Mouse (Mus musculus): ENCODE data around the gene Cep162.

Cep162 gene

DNA sequence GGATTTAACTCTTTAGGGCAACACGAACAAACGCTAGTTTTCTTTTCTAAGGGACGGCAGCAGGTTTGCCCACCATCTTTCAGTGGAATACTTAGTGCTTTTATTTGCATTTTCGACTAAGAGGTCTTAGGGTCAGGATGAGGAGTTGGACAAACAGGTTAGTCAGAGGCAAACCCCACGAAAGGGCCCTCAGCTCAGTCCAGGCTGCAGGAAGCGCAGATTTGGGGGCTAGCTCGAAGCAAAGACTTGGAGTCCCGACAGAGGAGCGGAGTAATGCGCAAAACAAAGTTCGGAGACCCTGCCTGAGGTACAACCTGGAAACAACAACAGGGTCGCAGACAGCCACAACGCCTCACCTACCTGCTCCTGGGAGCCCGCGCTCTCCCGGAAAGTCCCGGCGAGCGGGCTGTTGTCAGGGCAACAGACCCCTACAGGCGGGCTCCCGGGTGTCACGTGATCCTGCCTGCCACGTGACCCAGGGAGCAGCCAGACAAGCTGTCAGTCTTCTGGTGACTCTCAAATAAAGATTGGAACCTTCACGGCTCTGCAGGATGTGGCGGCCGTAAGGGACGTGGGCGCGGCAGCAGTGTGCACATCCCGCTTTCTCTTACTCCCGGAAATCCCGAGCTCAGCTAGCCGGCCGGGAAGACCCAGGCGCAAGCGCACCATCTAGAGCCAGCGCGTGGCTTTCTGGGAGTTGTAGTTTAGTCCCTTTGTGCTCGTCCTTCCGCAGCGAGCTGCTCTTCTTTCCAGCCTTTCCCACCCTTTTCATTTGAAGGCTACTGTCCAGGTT lies at the start of gene Cep162:
Gene Cep162 (minus strand): TSS at position 634 of the 793 bp plus-strand sequence.
- DNase-seq = peak; percentile 94

- no peak for DNase-seq
Measured at GRCm38 (mm10) chr9:87303196-87303595, 47.9 kb upstream of the Cep162 start.

DNA sequence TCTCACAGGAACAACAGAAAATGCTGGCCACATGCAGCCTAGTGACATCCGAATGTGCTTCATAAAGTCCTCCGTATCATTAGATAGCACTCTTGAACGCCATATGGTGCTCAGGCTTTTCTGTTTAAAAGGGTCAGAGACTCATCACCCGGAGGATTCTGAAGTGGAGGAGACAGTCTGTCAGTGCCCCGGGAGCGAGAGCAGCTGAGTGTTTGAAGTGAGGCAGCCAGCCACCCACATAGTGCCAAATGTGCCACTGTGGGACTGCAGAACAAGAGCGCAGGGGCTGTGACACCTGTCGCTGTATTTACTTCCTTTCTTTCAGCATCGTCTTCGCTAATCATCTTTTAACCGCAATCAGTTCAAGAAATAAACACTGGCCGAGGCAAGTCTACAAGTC lies 43.6 kb upstream of the Cep162 start:
- peak; percentile 82 for DNase-seq

- DNase-seq = no peak
Measured at GRCm38 (mm10) chr9:87297522-87297921, 42.2 kb upstream of the Cep162 start.

GRCm38 (mm10) chr9:87255696-87256030 lies 327 bp upstream of the Cep162 start:
- DNase-seq = no peak

- DNase-seq = peak; percentile 43
Measured at GRCm38 (mm10) chr9:87248118-87248517, 7.2 kb downstream of the Cep162 start.

- no peak for DNase-seq
Measured at GRCm38 (mm10) chr9:87247678-87248077, 7.7 kb downstream of the Cep162 start.

DNA sequence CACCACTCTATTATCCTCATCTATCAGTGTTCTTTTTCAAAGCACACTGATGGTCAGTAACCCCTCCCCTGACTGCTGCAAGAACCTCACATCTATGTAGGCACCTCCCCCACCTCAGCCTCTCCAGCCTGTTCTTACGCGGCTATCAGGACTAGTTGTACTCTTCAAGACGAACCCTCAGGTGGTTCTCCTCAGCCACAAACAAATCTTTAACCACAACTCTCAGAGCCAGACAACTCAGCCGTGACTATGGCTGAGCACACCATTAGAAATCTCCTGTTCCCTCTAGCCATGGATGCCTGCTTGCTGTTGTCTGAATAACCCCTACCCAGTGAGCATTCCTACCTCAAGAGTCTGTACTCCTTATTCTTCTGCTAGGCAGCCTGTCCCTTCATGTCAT lies 42.1 kb downstream of the Cep162 start:
- DNase-seq = no peak

GRCm38 (mm10) chr9:87210830-87211339 lies 44.5 kb downstream of the Cep162 start:
- no peak for DNase-seq

DNA sequence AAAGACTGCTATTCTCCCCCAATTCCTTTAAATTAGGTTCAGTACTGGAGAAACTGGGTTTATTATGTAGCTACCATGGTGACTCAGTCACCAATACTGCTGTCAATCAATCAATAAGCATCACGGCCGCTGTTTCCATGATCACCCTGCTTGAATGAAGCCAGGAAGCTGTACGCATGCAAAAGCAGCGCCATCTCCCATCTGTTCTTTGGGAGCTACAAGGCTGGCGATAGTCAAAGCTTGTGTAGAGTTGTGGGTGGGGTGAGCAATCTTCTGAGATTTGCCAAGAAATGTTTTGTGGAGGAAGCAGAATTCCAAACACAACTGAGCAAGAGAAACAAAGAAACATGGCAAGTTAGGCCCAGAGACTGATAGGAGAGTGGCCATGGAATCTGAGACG lies 52.9 kb downstream of the Cep162 start:
- DNase-seq = no peak

DNA sequence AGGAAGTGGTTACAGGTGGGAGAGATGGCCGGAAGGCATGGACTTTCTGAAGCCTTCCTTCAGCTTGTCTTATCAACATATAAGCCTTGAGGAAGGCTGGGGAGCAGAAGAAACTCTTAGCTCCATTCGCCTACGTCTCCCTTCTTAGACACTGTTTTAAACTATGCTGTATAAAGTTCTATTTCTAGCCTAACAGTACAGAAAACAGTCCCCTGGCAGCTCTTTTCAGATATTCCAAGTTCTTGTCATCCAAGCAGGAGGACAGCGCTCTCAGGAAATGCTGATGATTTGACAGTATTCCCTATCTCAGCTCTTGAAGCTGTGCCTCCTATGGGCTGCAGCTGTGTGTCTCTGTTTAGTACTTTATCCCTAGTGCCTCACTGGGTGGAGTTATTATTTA lies 54.4 kb downstream of the Cep162 start:
- DNase-seq = no peak

DNA sequence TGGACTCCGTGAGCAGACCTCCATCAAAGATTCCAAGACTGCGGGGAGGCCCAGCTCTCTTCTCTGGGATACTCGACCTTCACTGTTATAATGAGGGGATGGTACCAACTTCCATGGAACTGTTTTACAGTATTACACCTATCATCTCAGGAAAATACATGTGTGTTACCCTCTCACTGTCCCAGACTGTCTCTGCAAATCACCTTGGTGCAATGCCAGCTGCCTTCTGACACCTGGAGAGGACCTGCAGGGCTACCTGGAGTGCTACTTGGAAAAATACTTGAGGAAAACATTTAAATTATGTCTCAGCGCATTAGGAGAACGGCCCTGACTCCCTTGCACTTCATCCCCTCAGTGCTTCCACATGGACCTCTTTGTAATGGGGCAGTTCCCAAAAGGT lies 54.9 kb downstream of the Cep162 start:
- no peak for DNase-seq

DNA sequence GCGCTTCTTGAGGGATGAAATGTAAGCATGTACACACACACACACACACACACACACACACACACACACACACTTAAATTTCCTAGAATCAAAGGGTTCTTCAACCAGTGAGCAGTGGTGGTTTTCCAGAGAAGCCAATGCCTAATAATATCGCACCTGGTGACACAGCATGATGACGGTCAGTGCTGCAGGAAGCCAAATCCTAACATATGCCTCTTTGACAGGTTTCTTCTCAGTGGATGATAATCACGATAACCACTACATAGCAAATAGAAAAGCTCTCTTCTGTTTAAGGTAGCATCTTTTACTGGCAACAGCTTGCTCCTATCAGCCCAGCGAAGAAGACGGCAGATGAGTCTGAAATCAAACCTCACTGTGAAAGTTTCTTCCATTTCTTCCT lies 57.3 kb downstream of the Cep162 start:
- DNase-seq = no peak

- no peak for DNase-seq
Measured at GRCm38 (mm10) chr9:87197277-87197676, 58.1 kb downstream of the Cep162 start.

GRCm38 (mm10) chr9:87193721-87194120 lies 61.6 kb downstream of the Cep162 start:
- no peak for DNase-seq

GRCm38 (mm10) chr9:87187336-87187735 lies 68.0 kb downstream of the Cep162 start:
- no peak for DNase-seq

- no peak for DNase-seq
Measured at GRCm38 (mm10) chr9:87182231-87182630, 73.1 kb downstream of the Cep162 start.

DNA sequence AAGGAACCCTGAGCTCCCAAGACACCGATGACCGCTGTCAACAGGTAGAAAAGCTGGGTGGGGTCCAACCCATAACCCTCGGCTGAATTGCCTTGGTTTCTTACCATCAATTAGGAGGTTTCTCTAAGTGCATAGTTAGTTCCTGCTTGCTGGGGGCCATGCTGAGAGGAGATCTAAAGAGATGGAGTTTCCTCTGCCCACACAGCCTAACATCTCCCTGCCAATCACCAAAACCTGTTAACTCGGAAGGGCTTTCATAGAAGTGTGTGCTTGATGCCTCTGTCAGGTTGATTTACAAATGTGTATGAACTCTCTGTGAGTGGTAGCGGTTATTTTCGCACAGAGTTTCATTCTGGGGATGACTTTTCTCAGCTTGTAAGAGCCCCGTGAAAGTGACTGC lies 76.8 kb downstream of the Cep162 start:
- DNase-seq = no peak

- no peak for DNase-seq
Measured at GRCm38 (mm10) chr9:87171517-87171916, 83.8 kb downstream of the Cep162 start.

DNA sequence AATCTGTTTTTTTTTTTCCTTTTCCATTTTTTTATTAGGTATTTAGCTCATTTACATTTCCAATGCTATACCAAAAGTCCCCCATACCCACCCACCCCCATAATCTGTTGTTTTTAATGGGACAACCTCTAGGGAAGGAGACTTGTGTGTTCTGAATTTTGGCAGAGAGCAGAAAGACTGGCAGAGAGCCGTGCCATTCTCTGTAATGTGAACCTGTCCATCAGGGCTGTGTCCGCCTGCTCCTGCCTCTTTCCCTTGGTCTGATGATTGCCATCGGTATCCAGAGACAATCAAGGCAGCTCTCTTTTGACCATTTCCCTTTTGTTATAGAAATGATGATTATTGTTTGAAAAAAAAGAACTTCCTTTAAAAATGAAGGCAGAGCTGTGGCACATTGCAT lies 84.4 kb downstream of the Cep162 start:
- no peak for DNase-seq

DNA sequence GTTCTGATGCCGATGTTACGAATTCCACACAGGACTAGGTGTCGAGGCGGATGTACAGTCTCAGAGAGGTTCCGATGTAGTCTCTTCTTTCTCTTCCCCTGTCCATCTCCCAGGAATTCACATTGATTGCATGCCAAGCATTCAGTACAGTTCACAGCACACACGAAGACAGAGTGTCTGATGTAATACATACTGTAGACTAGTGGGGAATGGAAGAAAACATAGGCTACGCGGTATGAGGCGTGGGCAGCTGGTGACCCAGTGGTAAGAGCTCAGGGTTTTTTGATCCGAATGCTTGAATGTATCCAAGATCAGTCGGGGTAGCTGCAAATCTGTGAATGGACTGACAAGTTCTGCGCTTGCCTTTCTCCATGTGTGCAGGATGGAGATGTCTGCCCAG lies 86.2 kb downstream of the Cep162 start:
- DNase-seq = no peak

DNA sequence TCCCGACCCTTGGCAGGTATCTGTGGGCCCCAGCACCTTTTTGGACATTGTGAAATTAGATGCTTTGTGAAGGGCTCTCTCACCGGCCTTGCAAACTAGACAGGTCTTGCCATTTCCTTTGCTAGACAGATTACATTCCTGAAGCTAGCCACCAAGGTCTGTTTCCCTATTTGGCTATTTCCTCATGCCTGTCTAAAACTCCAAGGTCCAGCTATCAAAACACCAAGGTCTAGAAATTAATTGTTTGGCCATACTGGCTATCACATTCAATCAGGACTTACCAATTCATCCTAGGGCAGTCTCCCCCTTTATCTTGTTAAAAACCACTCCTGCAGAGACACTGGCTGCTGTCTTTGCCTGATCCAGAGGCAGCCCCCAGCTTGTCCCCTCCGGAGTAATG lies 87.3 kb downstream of the Cep162 start:
- no peak for DNase-seq

GRCm38 (mm10) chr9:87167001-87167830 lies 88.1 kb downstream of the Cep162 start:
- DNase-seq = no peak

GRCm38 (mm10) chr9:87162559-87162958 lies 92.8 kb downstream of the Cep162 start:
- DNase-seq = no peak

Measured in retina, postnatal 1 day (tissue).